Mouse (Mus musculus) heart, postnatal 0 days (tissue): ENCODE measurements around the gene Usp21. TPM values are rescaled to one million over a fixed set of nuclear protein-coding genes. Genes with fewer than 3 reads are reported as not detected.
A peak's percentile ranks its signal among the peaks of the same experiment; 100 is the strongest.
"Not testable (repeated sequence)": the region's sequence is repeated elsewhere in the genome, so short reads cannot be mapped to it uniquely, and the experiment has no call there.

Experiments
- ATAC-seq: fragments of 200-750 bp; cut with Nextera tagmentation; 2 replicates; pipeline ENCODE4 v1.8.0; 2017; ENCODE audit warnings: low read depth, moderate number of reproducible peaks, moderate library complexity; ENCODE audit not compliant: insufficient read depth
- DNase-seq: peaks from one replicate; pipeline ENCODE4 v3.0.0-alpha.2; 2016; ENCODE audit warnings: low spot score
- H3K27ac ChIP-seq: fragments of 300-500 bp; sonication (generic); 2 replicates; pipeline ENCODE4 v1.5.1; 2014; ENCODE audit warnings: low read depth, mild to moderate bottlenecking
- H3K27me3 ChIP-seq: fragments of 300-500 bp; sonication (generic); 2 replicates; pipeline ENCODE4 v1.6.1; 2014; ENCODE audit warnings: low read length, mixed read lengths; ENCODE audit not compliant: control insufficient read depth, insufficient read depth
- H3K36me3 ChIP-seq: fragments of 300-500 bp; sonication (generic); replicated peaks from 2 replicates; pipeline ENCODE4 v1.6.1; 2014; ENCODE audit warnings: low read length, mixed read lengths; ENCODE audit not compliant: control insufficient read depth, insufficient read depth
- H3K4me1 ChIP-seq: fragments of 300-500 bp; sonication (generic); 2 replicates; pipeline ENCODE4 v1.6.1; 2014; ENCODE audit warnings: antibody characterized with exemption; ENCODE audit not compliant: control insufficient read depth, insufficient read depth
- H3K4me2 ChIP-seq: fragments of 300-500 bp; sonication (generic); 2 replicates; pipeline ENCODE4 v1.6.1; 2014; ENCODE audit warnings: low read depth, mild to moderate bottlenecking, low read length, moderate library complexity
- H3K4me3 ChIP-seq: fragments of 300-500 bp; sonication (generic); 2 replicates; pipeline ENCODE4 v1.5.1; 2014; ENCODE audit warnings: low read depth, low read length
- H3K9ac ChIP-seq: fragments of 300-500 bp; sonication (generic); replicated peaks from 2 replicates; pipeline ENCODE4 v1.6.1; 2014; ENCODE audit warnings: low read depth, low read length, mixed read lengths
- H3K9me3 ChIP-seq: fragments of 300-500 bp; sonication (generic); replicated peaks from 2 replicates; pipeline ENCODE4 v1.6.1; 2016; ENCODE audit warnings: low read length; ENCODE audit not compliant: control insufficient read depth
- CTCF ChIP-seq: IDR thresholded peaks from 2 replicates; pipeline ENCODE4 v1.5.1; 2016; ENCODE audit warnings: antibody characterized with exemption, control low read depth, low read depth
- EP300 ChIP-seq: IDR thresholded peaks from 2 replicates; pipeline ENCODE4 v1.6.1; 2016; ENCODE audit warnings: antibody characterized with exemption, low read depth
- WGBS: fragments of 180-500 bp; shearing (Covaris S2); extraction: QIAGEN DNeasy Blood & Tissue Kit; methylation state at CpG from one replicate; pipeline ENCODE4 v1.1.7; 2014; 5-methylcytosine and 5-hydroxymethylcytosine counted together
- polyA plus RNA-seq: library from polyadenylated mRNA; unstranded; fragments of >200 nt; fragmentation: Nextera tagmentation; extraction: Ambion mirVana; gene quantifications from 2 replicates; pipeline ENCODE4 v1.2.1, GENCODE M21; 2015
- total RNA-seq: library from RNA; depleted of rRNA; stranded (reverse); fragments of >200 nt; gene quantifications from 2 replicates; pipeline ENCODE4 v1.2.3, GENCODE M21; 2014; ENCODE audit warnings: low replicate concordance; rRNA removed

Gene Usp21
- total RNA-seq (20.0 and 27.3 TPM in 2 replicates), polyA plus RNA-seq (30.6 and 32.3 TPM in 2 replicates)

DNA sequence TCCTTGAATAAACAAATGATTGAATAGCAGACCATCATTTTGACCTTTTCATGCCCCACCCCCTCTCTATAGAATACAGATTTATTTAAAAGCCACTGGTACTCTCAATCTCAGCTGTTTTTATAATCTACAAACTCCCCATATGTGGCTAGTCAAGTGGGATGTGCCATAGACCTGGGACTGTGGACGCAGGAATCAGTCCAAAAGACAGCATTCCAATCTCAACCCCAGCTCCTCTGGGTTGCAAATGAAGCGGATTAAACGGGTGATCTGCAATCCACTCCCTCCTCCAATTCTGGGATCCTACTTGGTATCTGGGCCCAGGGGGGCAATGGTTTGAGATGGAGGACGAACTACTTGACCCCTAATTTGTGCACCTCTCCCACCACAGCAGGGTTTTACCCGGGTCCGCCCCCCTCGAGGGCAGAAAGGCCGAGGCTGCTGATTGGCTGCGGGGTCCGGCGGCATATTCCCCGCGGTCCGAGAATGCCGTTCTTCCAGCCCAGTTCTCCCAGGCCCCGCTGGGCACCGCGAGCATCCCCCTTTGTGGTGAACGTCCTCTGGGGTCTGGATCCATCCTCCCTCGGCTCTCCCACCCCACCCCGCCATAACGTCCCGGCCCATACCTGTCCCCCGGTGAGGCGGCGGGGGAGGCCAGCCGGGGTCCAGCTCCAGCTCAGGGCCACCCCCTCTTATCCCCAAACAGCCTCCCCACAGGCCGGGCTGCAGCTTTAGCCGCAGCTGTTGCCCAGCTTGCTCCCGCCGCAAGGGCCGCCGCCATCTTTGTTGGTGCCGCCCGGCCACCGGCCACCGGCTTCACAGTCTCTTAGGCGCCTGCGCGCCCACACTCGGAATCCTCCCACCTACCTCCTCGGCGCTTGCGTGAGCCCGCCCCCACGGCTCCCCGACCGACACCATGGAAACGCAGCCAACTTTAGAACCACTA, at the start of gene Usp21:
TSS of gene Usp21 (minus strand) at position 856 of the 946 bp plus-strand sequence.
- H3K36me3 ChIP-seq = peaks cover 44% of the 10 kb centered on the region
- WGBS = under 1% methylated on average over 49 of the region's 49 CpGs
- peak within 1 kb of the TSS; percentile 95 for H3K4me3 ChIP-seq
- DNase-seq = peak; percentile 96
- ATAC-seq = peak; percentile 96
- peak within 1 kb of the TSS; percentile 84 for H3K4me2 ChIP-seq
- TF ChIP-seq EP300 (peak; percentile 71; the same call in 1 of the 2 replicates), CTCF (no peak)
- peak within 1 kb of the TSS; percentile 92 for H3K9ac ChIP-seq
- no peaks in the 10 kb centered on the region for H3K27me3 ChIP-seq
- peaks cover 7% of the 10 kb centered on the region; the same call in 1 of the 2 replicates for H3K4me1 ChIP-seq
- H3K9me3 ChIP-seq = no peaks in the 10 kb centered on the region
- peak within 1 kb of the TSS; percentile 88 for H3K27ac ChIP-seq

DNA sequence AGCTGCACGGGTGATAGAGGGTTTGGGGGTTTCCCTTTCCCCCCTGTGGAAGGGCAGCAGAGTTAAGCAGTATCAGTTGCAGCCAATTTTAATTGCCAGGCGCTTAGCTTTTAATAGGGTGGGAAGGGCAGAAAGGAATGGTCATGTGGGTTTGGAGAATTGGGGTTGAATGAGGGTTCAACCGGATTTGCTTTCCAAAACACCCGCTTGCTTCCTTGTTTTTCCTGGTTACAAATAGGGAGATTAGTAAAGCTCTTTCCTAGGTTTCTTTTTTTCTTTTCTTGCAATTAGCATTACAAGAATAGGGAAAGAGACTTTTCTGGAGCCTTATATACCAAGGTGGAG, 42.4 kb upstream of the Usp21 start:
- Histone ChIP-seq H3K9me3 (no peaks in the 10 kb centered on the region), H3K9ac (peak overlapping the region; percentile 97), H3K27ac (peak overlapping the region; percentile 99), H3K4me1 (peaks cover 32% of the 10 kb centered on the region), H3K27me3 (no peaks in the 10 kb centered on the region), H3K4me2 (peak overlapping the region; percentile 70), H3K4me3 (peak overlapping the region; percentile 67), H3K36me3 (peaks cover 3% of the 10 kb centered on the region; the same call in 1 of the 2 replicates)
- 0% methylated on average over 4 of the region's 4 CpGs for WGBS
- DNase-seq = peak; percentile 40
- TF ChIP-seq CTCF = no peak
- no peak for TF ChIP-seq EP300
- no peak for ATAC-seq

DNA sequence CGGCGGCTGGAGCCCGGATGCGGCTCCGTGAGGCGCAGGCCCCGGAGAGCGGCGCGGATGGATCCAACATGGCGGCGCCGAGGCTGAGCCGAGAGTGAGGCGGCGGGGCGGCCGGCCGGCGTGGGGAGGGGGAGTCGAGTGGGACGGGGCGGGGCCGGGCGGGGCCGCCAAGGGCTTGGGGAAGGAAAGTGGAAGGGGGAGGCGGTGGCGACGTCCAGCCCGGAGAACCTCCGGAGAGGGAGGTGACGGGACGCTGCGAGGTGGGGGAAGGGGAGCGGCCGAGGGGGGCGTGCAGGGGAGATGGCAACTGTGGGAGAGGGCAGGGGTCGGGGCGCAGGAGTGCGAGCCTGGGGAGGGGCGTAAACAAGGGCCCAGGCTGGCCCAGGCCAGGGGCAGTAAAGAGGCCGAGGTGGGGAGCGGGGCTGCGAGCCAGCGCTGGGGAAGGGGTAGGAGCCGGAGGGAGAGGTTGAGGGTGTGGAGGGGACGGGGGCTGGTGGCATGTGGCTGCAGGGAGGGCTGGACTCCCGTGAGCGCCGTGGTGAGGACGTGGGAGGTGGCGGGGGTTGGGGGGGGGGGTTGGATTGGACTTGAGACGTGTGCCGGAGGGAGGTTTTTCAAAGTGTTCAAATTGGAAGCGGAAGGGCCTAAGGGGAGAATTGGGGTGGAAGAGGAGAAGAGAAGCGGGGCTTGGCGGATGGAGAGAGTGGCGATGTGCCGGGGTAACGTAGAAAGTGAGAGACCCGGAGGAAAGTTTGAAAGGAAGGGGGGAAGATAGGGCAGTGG, 41.8 kb upstream of the Usp21 start:
- ATAC-seq (peak; percentile 80), DNase-seq (peak; percentile 13)
- Histone ChIP-seq H3K27ac (peak overlapping the region; percentile 99), H3K4me2 (peak overlapping the region; percentile 70), H3K9me3 (no peaks in the 10 kb centered on the region), H3K9ac (peak overlapping the region; percentile 97), H3K4me3 (peak overlapping the region; percentile 67), H3K27me3 (no peaks in the 10 kb centered on the region), H3K36me3 (peaks cover 4% of the 10 kb centered on the region; the same call in 1 of the 2 replicates), H3K4me1 (peaks cover 32% of the 10 kb centered on the region)
- TF ChIP-seq EP300 (no peak), CTCF (no peak)
- under 1% methylated on average over 57 of the region's 61 CpGs for WGBS

DNA sequence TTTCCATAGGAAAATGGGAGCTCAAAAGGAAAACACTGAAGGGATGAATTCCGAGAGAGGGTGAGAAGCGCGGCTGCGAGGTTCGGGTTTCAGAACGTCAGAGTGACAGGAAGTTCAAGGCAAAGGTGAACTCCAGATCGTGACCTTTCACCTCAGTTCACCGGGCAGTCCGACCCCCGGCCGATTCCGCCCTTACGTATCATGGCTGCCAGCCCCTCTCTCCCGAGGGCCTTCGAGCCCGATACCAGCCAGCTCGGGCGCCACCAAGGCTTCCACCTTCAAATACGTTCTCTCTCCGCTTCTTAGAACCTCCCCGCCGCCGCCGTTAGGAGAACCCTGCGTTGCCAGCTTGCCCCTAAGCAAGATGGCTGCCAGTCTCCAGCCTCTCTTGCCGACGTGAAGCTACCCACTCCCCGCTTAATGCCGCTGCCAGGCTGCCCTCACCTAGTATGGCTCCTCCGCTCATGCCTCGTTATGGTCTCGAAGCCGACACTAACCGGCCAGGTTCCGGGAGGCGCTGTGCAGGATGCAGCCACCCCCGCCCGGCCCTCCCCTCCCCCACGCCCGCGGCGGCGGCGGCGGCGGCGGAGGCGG, 41.1 kb upstream of the Usp21 start, which contains the start of gene Dedd:
TSS of gene Dedd (plus strand) at position 307 of the 594 bp plus-strand sequence.
- H3K4me3 ChIP-seq = peak within 1 kb of the TSS; percentile 67
- DNase-seq (peak; percentile 98), ATAC-seq (peak; percentile 92)
- under 1% methylated on average over 38 of the region's 48 CpGs for WGBS
- peak within 1 kb of the TSS; percentile 97 for H3K9ac ChIP-seq
- TF ChIP-seq EP300 = no peak
- 0 out of 2 replicates have a peak, but pooled peaks have one; percentile 13 for TF ChIP-seq CTCF
- H3K9me3 ChIP-seq = no peaks in the 10 kb centered on the region
- H3K4me2 ChIP-seq = peak within 1 kb of the TSS; percentile 70
- H3K27me3 ChIP-seq = no peaks in the 10 kb centered on the region
- H3K36me3 ChIP-seq = peaks cover 4% of the 10 kb centered on the region; the same call in 1 of the 2 replicates
- H3K4me1 ChIP-seq = peaks cover 32% of the 10 kb centered on the region
- H3K27ac ChIP-seq = peak within 1 kb of the TSS; percentile 99

DNA sequence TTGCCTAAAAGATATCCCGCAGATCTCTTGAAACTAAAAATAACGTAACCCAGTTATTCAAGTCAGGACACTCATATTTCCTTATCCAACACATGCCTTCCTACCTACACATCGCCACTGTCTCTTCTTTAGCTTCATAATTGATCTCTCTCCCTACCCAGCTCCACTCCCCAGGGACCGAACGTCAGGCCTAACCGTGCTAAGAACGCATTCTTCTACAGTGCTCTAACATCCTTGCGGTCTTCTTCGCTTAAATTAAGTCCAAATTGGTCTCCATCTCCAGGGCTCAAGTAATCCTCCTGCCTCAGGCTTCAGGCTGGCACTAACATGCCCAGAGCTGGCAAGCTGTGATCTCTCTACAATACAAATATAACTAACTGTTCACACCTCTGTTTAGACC, 40.5 kb upstream of the Usp21 start:
- ATAC-seq = no peak
- Histone ChIP-seq H3K4me3 (peak overlapping the region; percentile 67), H3K36me3 (peaks cover 4% of the 10 kb centered on the region; the same call in 1 of the 2 replicates), H3K9ac (peak overlapping the region; percentile 97), H3K27ac (peak overlapping the region; percentile 99), H3K9me3 (no peaks in the 10 kb centered on the region), H3K27me3 (no peaks in the 10 kb centered on the region), H3K4me1 (peaks cover 31% of the 10 kb centered on the region), H3K4me2 (peak overlapping the region; percentile 70)
- TF ChIP-seq CTCF (no peak), EP300 (no peak)
- 14% methylated on average over 9 of the region's 9 CpGs for WGBS
- DNase-seq = no peak

DNA sequence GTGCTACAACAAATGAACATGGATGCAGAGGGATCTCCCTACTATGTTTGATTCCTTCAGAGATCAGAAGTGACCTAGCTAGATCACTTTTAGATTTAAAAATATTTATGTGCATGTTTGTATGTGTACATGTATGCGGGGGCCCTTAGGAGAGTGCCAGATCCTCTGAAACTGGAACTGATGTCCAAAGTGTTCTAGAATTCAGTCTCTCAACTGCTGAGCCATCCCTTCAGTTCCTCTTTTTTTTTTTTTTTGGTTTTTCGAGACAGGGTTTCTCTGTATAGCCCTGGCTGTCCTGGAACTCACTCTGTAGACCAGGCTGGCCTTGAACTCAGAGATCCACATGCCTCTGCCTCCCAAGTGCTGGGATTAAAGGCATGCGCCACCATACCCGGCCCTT, 38.8 kb upstream of the Usp21 start:
- H3K36me3 ChIP-seq, H3K9ac ChIP-seq, H3K4me3 ChIP-seq, H3K27ac ChIP-seq, H3K4me2 ChIP-seq, DNase-seq, H3K9me3 ChIP-seq, ATAC-seq, H3K27me3 ChIP-seq: not testable (repeated sequence)
- H3K4me1 ChIP-seq = peaks cover 23% of the 10 kb centered on the region
- WGBS = 85% methylated on average over 4 of the region's 4 CpGs
